Mouse (Mus musculus): ENCODE measurements around the gene Abcc4. TPM values are rescaled to one million over a fixed set of nuclear protein-coding genes. Genes with fewer than 3 reads are reported as not detected.

The Abcc4 gene
- polyA plus RNA-seq, 1 experiment from 2014 or later = 3.6 TPM

GRCm38 (mm10) chr14:118686861-118687260 lies 19.2 kb downstream of the Abcc4 start:
- WGBS = 70% methylated on average over 5 of the region's 5 CpGs
- no peaks in the 10 kb centered on the region for H3K4me1 ChIP-seq (ENCODE audit: control insufficient read depth, insufficient read depth, low read length)
- no peaks in the 10 kb centered on the region for H3K27me3 ChIP-seq (ENCODE audit: control insufficient read depth, insufficient read depth, low read length)
- ATAC-seq (replicated peaks; ENCODE audit: insufficient number of reproducible peaks, low FRiP score, low TSS enrichment, low read depth) = no peak
- no peak overlapping the region for H3K4me3 ChIP-seq (ENCODE audit: low read depth, low read length)
- H3K9me3 ChIP-seq (replicated peaks; ENCODE audit: control insufficient read depth, low read length) = no peaks in the 10 kb centered on the region
- no peak overlapping the region for H3K9ac ChIP-seq (replicated peaks; ENCODE audit: low read length)
- no peaks in the 10 kb centered on the region for H3K36me3 ChIP-seq (replicated peaks; ENCODE audit: control insufficient read depth, insufficient read depth, low read depth, low read length)
- H3K27ac ChIP-seq (replicated peaks; ENCODE audit: low read depth, low read length) = no peak overlapping the region
- no peak overlapping the region for H3K4me2 ChIP-seq (ENCODE audit: low read depth, low read length)
- peak; percentile 51 for DNase-seq (ENCODE audit: low spot score)

- no peaks in the 10 kb centered on the region for H3K9me3 ChIP-seq (replicated peaks; ENCODE audit: control insufficient read depth, low read length)
- DNase-seq (ENCODE audit: low spot score) (no peak), ATAC-seq (replicated peaks; ENCODE audit: insufficient number of reproducible peaks, low FRiP score, low TSS enrichment, low read depth) (no peak)
- WGBS = 97% methylated on average over 6 of the region's 6 CpGs
- H3K4me3 ChIP-seq (ENCODE audit: low read depth, low read length) = no peak overlapping the region
- no peaks in the 10 kb centered on the region for H3K27me3 ChIP-seq (ENCODE audit: control insufficient read depth, insufficient read depth, low read length)
- no peak overlapping the region for H3K27ac ChIP-seq (replicated peaks; ENCODE audit: low read depth, low read length)
- H3K9ac ChIP-seq (replicated peaks; ENCODE audit: low read length) = no peak overlapping the region
- no peaks in the 10 kb centered on the region for H3K36me3 ChIP-seq (replicated peaks; ENCODE audit: control insufficient read depth, insufficient read depth, low read depth, low read length)
- no peaks in the 10 kb centered on the region for H3K4me1 ChIP-seq (ENCODE audit: control insufficient read depth, insufficient read depth, low read length)
- no peak overlapping the region for H3K4me2 ChIP-seq (ENCODE audit: low read depth, low read length)
Observed at GRCm38 (mm10) chr14:118685572-118685971, 20.4 kb downstream of the Abcc4 start.

- no peak overlapping the region for H3K27ac ChIP-seq (replicated peaks; ENCODE audit: low read depth, low read length)
- H3K36me3 ChIP-seq (replicated peaks; ENCODE audit: control insufficient read depth, insufficient read depth, low read depth, low read length) = no peaks in the 10 kb centered on the region
- DNase-seq (ENCODE audit: low spot score) = peak; percentile 70
- ATAC-seq (replicated peaks; ENCODE audit: insufficient number of reproducible peaks, low FRiP score, low TSS enrichment, low read depth) = peak; percentile 50; the same call in 1 of the 2 replicates
- no peak overlapping the region for H3K4me2 ChIP-seq (ENCODE audit: low read depth, low read length)
- no peaks in the 10 kb centered on the region for H3K27me3 ChIP-seq (ENCODE audit: control insufficient read depth, insufficient read depth, low read length)
- H3K4me1 ChIP-seq (ENCODE audit: control insufficient read depth, insufficient read depth, low read length) = no peaks in the 10 kb centered on the region
- WGBS = 61% methylated on average over 10 of the region's 10 CpGs
- H3K9me3 ChIP-seq (replicated peaks; ENCODE audit: control insufficient read depth, low read length) = no peaks in the 10 kb centered on the region
- H3K9ac ChIP-seq (replicated peaks; ENCODE audit: low read length) = no peak overlapping the region
- no peak overlapping the region for H3K4me3 ChIP-seq (ENCODE audit: low read depth, low read length)
Observed at GRCm38 (mm10) chr14:118682339-118683034, 23.5 kb downstream of the Abcc4 start.

DNA sequence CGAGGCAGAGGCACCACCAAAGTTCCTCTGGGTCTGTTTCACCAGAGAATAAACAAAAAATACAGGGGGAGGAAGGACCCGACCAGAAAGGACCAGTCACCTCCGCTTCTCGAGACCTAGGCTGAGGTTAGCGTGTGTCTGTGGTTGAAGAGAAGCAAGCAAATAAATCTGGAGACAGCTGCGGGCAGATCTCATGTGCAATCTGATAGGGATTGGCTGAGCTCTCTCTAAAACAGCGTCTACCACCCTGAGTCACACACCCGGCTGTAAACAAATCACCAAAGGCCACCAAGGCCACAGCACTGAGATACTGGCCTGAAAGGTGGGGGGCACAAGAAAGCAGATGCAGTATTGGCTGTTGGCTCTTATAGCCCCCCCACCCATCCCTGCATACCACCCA lies 24.9 kb downstream of the Abcc4 start:
- Histone ChIP-seq H3K4me1 (ENCODE audit: control insufficient read depth, insufficient read depth, low read length) (no peaks in the 10 kb centered on the region), H3K36me3 (replicated peaks; ENCODE audit: control insufficient read depth, insufficient read depth, low read depth, low read length) (no peaks in the 10 kb centered on the region), H3K27ac (replicated peaks; ENCODE audit: low read depth, low read length) (no peak overlapping the region), H3K9ac (replicated peaks; ENCODE audit: low read length) (no peak overlapping the region), H3K4me2 (ENCODE audit: low read depth, low read length) (no peak overlapping the region), H3K9me3 (replicated peaks; ENCODE audit: control insufficient read depth, low read length) (no peaks in the 10 kb centered on the region), H3K27me3 (ENCODE audit: control insufficient read depth, insufficient read depth, low read length) (no peaks in the 10 kb centered on the region), H3K4me3 (ENCODE audit: low read depth, low read length) (no peak overlapping the region)
- 71% methylated on average over 8 of the region's 8 CpGs for WGBS
- DNase-seq (ENCODE audit: low spot score) (no peak), ATAC-seq (replicated peaks; ENCODE audit: insufficient number of reproducible peaks, low FRiP score, low TSS enrichment, low read depth) (no peak)

- H3K9me3 ChIP-seq (replicated peaks; ENCODE audit: control insufficient read depth, low read length) = no peaks in the 10 kb centered on the region
- no peaks in the 10 kb centered on the region for H3K36me3 ChIP-seq (replicated peaks; ENCODE audit: control insufficient read depth, insufficient read depth, low read depth, low read length)
- 92% methylated on average over 9 of the region's 9 CpGs for WGBS
- H3K4me1 ChIP-seq (ENCODE audit: control insufficient read depth, insufficient read depth, low read length) = no peaks in the 10 kb centered on the region; the same call in 1 of the 2 replicates
- no peak overlapping the region for H3K27ac ChIP-seq (replicated peaks; ENCODE audit: low read depth, low read length)
- H3K4me3 ChIP-seq (ENCODE audit: low read depth, low read length) = no peak overlapping the region
- no peak for DNase-seq (ENCODE audit: low spot score)
- H3K4me2 ChIP-seq (ENCODE audit: low read depth, low read length) = no peak overlapping the region
- H3K9ac ChIP-seq (replicated peaks; ENCODE audit: low read length) = no peak overlapping the region
- ATAC-seq (replicated peaks; ENCODE audit: insufficient number of reproducible peaks, low FRiP score, low TSS enrichment, low read depth) = no peak
- H3K27me3 ChIP-seq (ENCODE audit: control insufficient read depth, insufficient read depth, low read length) = no peaks in the 10 kb centered on the region
Observed at GRCm38 (mm10) chr14:118678279-118678985, 27.6 kb downstream of the Abcc4 start.

- Histone ChIP-seq H3K9me3 (replicated peaks; ENCODE audit: control insufficient read depth, low read length) (no peaks in the 10 kb centered on the region), H3K27me3 (ENCODE audit: control insufficient read depth, insufficient read depth, low read length) (no peaks in the 10 kb centered on the region), H3K4me2 (ENCODE audit: low read depth, low read length) (no peak overlapping the region), H3K36me3 (replicated peaks; ENCODE audit: control insufficient read depth, insufficient read depth, low read depth, low read length) (no peaks in the 10 kb centered on the region), H3K4me3 (ENCODE audit: low read depth, low read length) (no peak overlapping the region), H3K27ac (replicated peaks; ENCODE audit: low read depth, low read length) (no peak overlapping the region), H3K4me1 (ENCODE audit: control insufficient read depth, insufficient read depth, low read length) (no peaks in the 10 kb centered on the region; the same call in 1 of the 2 replicates), H3K9ac (replicated peaks; ENCODE audit: low read length) (no peak overlapping the region)
- DNase-seq (ENCODE audit: low spot score) (no peak), ATAC-seq (replicated peaks; ENCODE audit: insufficient number of reproducible peaks, low FRiP score, low TSS enrichment, low read depth) (no peak)
- WGBS = 84% methylated on average over 13 of the region's 13 CpGs
Observed at GRCm38 (mm10) chr14:118676308-118676994, 29.6 kb downstream of the Abcc4 start.

DNA sequence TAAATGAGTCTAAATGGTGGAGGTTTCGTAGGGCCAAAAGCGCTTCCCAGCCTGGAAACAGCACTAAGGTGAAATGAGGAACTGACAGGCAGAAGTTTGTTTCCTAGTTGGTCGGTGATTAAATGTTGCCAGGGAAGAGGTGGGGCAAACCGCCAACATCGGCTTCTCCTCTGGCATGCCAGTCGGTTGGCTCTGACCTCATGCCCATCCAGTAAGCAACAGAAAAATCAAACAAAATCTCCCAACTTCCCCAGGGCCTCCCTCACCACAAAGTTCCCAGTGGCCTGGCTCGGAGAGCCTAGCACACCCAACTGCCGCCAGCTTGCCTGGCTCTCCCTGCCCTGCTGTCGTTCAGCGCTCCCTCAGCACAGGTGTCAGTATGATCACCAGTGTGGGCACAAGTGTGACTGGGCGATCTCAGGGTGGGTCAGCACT lies 31.3 kb downstream of the Abcc4 start:
- Histone ChIP-seq H3K4me1 (ENCODE audit: control insufficient read depth, insufficient read depth, low read length) (no peaks in the 10 kb centered on the region; the same call in 1 of the 2 replicates), H3K4me2 (ENCODE audit: low read depth, low read length) (no peak overlapping the region), H3K36me3 (replicated peaks; ENCODE audit: control insufficient read depth, insufficient read depth, low read depth, low read length) (no peaks in the 10 kb centered on the region), H3K27ac (replicated peaks; ENCODE audit: low read depth, low read length) (no peak overlapping the region), H3K4me3 (ENCODE audit: low read depth, low read length) (no peak overlapping the region), H3K27me3 (ENCODE audit: control insufficient read depth, insufficient read depth, low read length) (no peaks in the 10 kb centered on the region), H3K9me3 (replicated peaks; ENCODE audit: control insufficient read depth, low read length) (no peaks in the 10 kb centered on the region), H3K9ac (replicated peaks; ENCODE audit: low read length) (no peak overlapping the region)
- ATAC-seq (replicated peaks; ENCODE audit: insufficient number of reproducible peaks, low FRiP score, low TSS enrichment, low read depth) (no peak), DNase-seq (ENCODE audit: low spot score) (no peak)
- 89% methylated on average over 11 of the region's 11 CpGs for WGBS

DNA sequence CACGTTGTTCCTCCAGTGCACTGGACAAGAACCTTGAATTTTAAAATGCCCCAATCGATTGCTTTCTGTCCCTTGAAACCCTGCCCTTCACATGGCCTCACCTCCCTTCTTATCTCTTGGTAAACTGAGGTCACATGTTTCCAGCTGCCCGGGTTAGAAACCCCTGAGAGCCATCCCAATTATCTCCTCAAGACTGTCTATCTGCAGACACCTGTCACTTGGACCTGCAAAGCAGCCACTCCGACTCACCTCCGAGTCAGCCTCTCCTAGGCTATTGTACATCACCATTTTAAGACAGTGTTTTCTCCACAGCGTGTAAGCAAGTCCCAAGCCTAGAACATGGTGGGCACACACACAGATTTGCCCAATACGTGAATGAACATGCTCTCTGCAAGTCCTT lies 31.8 kb downstream of the Abcc4 start:
- Histone ChIP-seq H3K4me2 (ENCODE audit: low read depth, low read length) (no peak overlapping the region), H3K9ac (replicated peaks; ENCODE audit: low read length) (no peak overlapping the region), H3K9me3 (replicated peaks; ENCODE audit: control insufficient read depth, low read length) (no peaks in the 10 kb centered on the region), H3K36me3 (replicated peaks; ENCODE audit: control insufficient read depth, insufficient read depth, low read depth, low read length) (no peaks in the 10 kb centered on the region), H3K4me3 (ENCODE audit: low read depth, low read length) (no peak overlapping the region), H3K27me3 (ENCODE audit: control insufficient read depth, insufficient read depth, low read length) (no peaks in the 10 kb centered on the region), H3K27ac (replicated peaks; ENCODE audit: low read depth, low read length) (no peak overlapping the region), H3K4me1 (ENCODE audit: control insufficient read depth, insufficient read depth, low read length) (no peaks in the 10 kb centered on the region; the same call in 1 of the 2 replicates)
- ATAC-seq (replicated peaks; ENCODE audit: insufficient number of reproducible peaks, low FRiP score, low TSS enrichment, low read depth) = no peak
- 82% methylated on average over 7 of the region's 7 CpGs for WGBS
- DNase-seq (ENCODE audit: low spot score) = no peak
